Mouse (Mus musculus): ENCODE data around the gene Trim62. TPM values are rescaled to one million over a fixed set of nuclear protein-coding genes. Genes with fewer than 3 reads are reported as not detected.

Trim62 gene
- total and polyA plus RNA-seq, 2 experiments, result 0.28 to 1.0 TPM

GRCm38 (mm10) chr4:128845367-128845973 lies 37.9 kb upstream of the Trim62 start:
- Histone ChIP-seq H3K27ac (replicated peaks; ENCODE audit: insufficient read depth, low read depth, low read length) (no peak overlapping the region), H3K27me3 (ENCODE audit: control insufficient read depth, insufficient read depth, low read length) (no peaks in the 10 kb centered on the region), H3K36me3 (ENCODE audit: control insufficient read depth, insufficient read depth, low read length) (no peaks in the 10 kb centered on the region), H3K9ac (ENCODE audit: low read depth, low read length) (no peak overlapping the region), H3K4me3 (ENCODE audit: insufficient read depth, low read depth, low read length) (no peak overlapping the region), H3K79me2 (ENCODE audit: control insufficient read depth, insufficient read depth, low read length) (no peaks in the 10 kb centered on the region), H3K4me1 (ENCODE audit: control insufficient read depth, insufficient read depth, low read length) (peaks cover 3% of the 10 kb centered on the region; the same call in 1 of the 2 replicates)
- DNase-seq (ENCODE audit: extremely low read depth, low read depth, low spot score), result no peak
- WGBS, result 70% methylated on average over 12 of the region's 12 CpGs
- TF ChIP-seq POLR2A (IDR thresholded peaks at IDR 0.05; ENCODE audit: extremely low read depth, insufficient read depth, low read length) (no peak), CTCF (IDR thresholded peaks at IDR 0.05; ENCODE audit: low read depth, low read length) (no peak)

- H3K4me1 ChIP-seq (ENCODE audit: control insufficient read depth, insufficient read depth, low read length), result no peaks in the 10 kb centered on the region
- H3K36me3 ChIP-seq (ENCODE audit: control insufficient read depth, insufficient read depth, low read length), result no peaks in the 10 kb centered on the region
- no peak overlapping the region for H3K4me3 ChIP-seq (ENCODE audit: insufficient read depth, low read depth, low read length)
- no peak overlapping the region for H3K9ac ChIP-seq (ENCODE audit: low read depth, low read length)
- no peaks in the 10 kb centered on the region for H3K79me2 ChIP-seq (ENCODE audit: control insufficient read depth, insufficient read depth, low read length)
- no peaks in the 10 kb centered on the region for H3K27me3 ChIP-seq (ENCODE audit: control insufficient read depth, insufficient read depth, low read length)
- 92% methylated on average over 3 of the region's 3 CpGs for WGBS
- H3K27ac ChIP-seq (replicated peaks; ENCODE audit: insufficient read depth, low read depth, low read length), result no peak overlapping the region
- no peak for DNase-seq (ENCODE audit: extremely low read depth, low read depth, low spot score)
- no peak for TF ChIP-seq CTCF (IDR thresholded peaks at IDR 0.05; ENCODE audit: low read depth, low read length)
- no peak for TF ChIP-seq POLR2A (IDR thresholded peaks at IDR 0.05; ENCODE audit: extremely low read depth, insufficient read depth, low read length)
Observed at GRCm38 (mm10) chr4:128848961-128849360, 34.4 kb upstream of the Trim62 start.

GRCm38 (mm10) chr4:128849686-128850085 lies 33.7 kb upstream of the Trim62 start:
- no peaks in the 10 kb centered on the region for H3K79me2 ChIP-seq (ENCODE audit: control insufficient read depth, insufficient read depth, low read length)
- no peaks in the 10 kb centered on the region for H3K4me1 ChIP-seq (ENCODE audit: control insufficient read depth, insufficient read depth, low read length)
- no peak for DNase-seq (ENCODE audit: extremely low read depth, low read depth, low spot score)
- TF ChIP-seq POLR2A (IDR thresholded peaks at IDR 0.05; ENCODE audit: extremely low read depth, insufficient read depth, low read length), result no peak
- no peak for TF ChIP-seq CTCF (IDR thresholded peaks at IDR 0.05; ENCODE audit: low read depth, low read length)
- no peak overlapping the region for H3K9ac ChIP-seq (ENCODE audit: low read depth, low read length)
- WGBS, result 85% methylated on average over 7 of the region's 7 CpGs
- H3K27me3 ChIP-seq (ENCODE audit: control insufficient read depth, insufficient read depth, low read length), result no peaks in the 10 kb centered on the region
- H3K4me3 ChIP-seq (ENCODE audit: insufficient read depth, low read depth, low read length), result no peak overlapping the region
- no peaks in the 10 kb centered on the region for H3K36me3 ChIP-seq (ENCODE audit: control insufficient read depth, insufficient read depth, low read length)
- no peak overlapping the region for H3K27ac ChIP-seq (replicated peaks; ENCODE audit: insufficient read depth, low read depth, low read length)

- no peak overlapping the region for H3K27ac ChIP-seq (replicated peaks; ENCODE audit: insufficient read depth, low read depth, low read length)
- no peak overlapping the region for H3K4me3 ChIP-seq (ENCODE audit: insufficient read depth, low read depth, low read length)
- H3K9ac ChIP-seq (ENCODE audit: low read depth, low read length), result no peak overlapping the region
- 81% methylated on average over 12 of the region's 12 CpGs for WGBS
- H3K27me3 ChIP-seq (ENCODE audit: control insufficient read depth, insufficient read depth, low read length), result no peaks in the 10 kb centered on the region
- no peaks in the 10 kb centered on the region for H3K36me3 ChIP-seq (ENCODE audit: control insufficient read depth, insufficient read depth, low read length)
- no peaks in the 10 kb centered on the region for H3K79me2 ChIP-seq (ENCODE audit: control insufficient read depth, insufficient read depth, low read length)
- no peak for DNase-seq (ENCODE audit: extremely low read depth, low read depth, low spot score)
- no peak for TF ChIP-seq POLR2A (IDR thresholded peaks at IDR 0.05; ENCODE audit: extremely low read depth, insufficient read depth, low read length)
- no peaks in the 10 kb centered on the region for H3K4me1 ChIP-seq (ENCODE audit: control insufficient read depth, insufficient read depth, low read length)
Observed at GRCm38 (mm10) chr4:128852266-128852887, 31.0 kb upstream of the Trim62 start.

GRCm38 (mm10) chr4:128853117-128853516 lies 30.3 kb upstream of the Trim62 start:
- Histone ChIP-seq H3K4me3 (ENCODE audit: insufficient read depth, low read depth, low read length) (no peak overlapping the region), H3K9ac (ENCODE audit: low read depth, low read length) (no peak overlapping the region), H3K4me1 (ENCODE audit: control insufficient read depth, insufficient read depth, low read length) (no peaks in the 10 kb centered on the region), H3K79me2 (ENCODE audit: control insufficient read depth, insufficient read depth, low read length) (no peaks in the 10 kb centered on the region), H3K27me3 (ENCODE audit: control insufficient read depth, insufficient read depth, low read length) (no peaks in the 10 kb centered on the region), H3K27ac (replicated peaks; ENCODE audit: insufficient read depth, low read depth, low read length) (no peak overlapping the region), H3K36me3 (ENCODE audit: control insufficient read depth, insufficient read depth, low read length) (no peaks in the 10 kb centered on the region)
- WGBS, result 88% methylated on average over 11 of the region's 11 CpGs
- DNase-seq (ENCODE audit: extremely low read depth, low read depth, low spot score), result no peak
- no peak for TF ChIP-seq CTCF (IDR thresholded peaks at IDR 0.05; ENCODE audit: low read depth, low read length)
- TF ChIP-seq POLR2A (IDR thresholded peaks at IDR 0.05; ENCODE audit: extremely low read depth, insufficient read depth, low read length), result no peak

GRCm38 (mm10) chr4:128855613-128856040 lies 27.8 kb upstream of the Trim62 start:
- peak; percentile 15 for DNase-seq (ENCODE audit: extremely low read depth, low read depth, low spot score)
- no peak overlapping the region for H3K4me3 ChIP-seq (ENCODE audit: insufficient read depth, low read depth, low read length)
- H3K79me2 ChIP-seq (ENCODE audit: control insufficient read depth, insufficient read depth, low read length), result no peaks in the 10 kb centered on the region
- H3K27me3 ChIP-seq (ENCODE audit: control insufficient read depth, insufficient read depth, low read length), result no peaks in the 10 kb centered on the region
- H3K27ac ChIP-seq (replicated peaks; ENCODE audit: insufficient read depth, low read depth, low read length), result no peak overlapping the region
- H3K4me1 ChIP-seq (ENCODE audit: control insufficient read depth, insufficient read depth, low read length), result no peaks in the 10 kb centered on the region
- no peaks in the 10 kb centered on the region for H3K36me3 ChIP-seq (ENCODE audit: control insufficient read depth, insufficient read depth, low read length)
- TF ChIP-seq POLR2A (IDR thresholded peaks at IDR 0.05; ENCODE audit: extremely low read depth, insufficient read depth, low read length) (no peak), CTCF (IDR thresholded peaks at IDR 0.05; ENCODE audit: low read depth, low read length) (no peak)
- H3K9ac ChIP-seq (ENCODE audit: low read depth, low read length), result no peak overlapping the region
- whole genome bisulfite sequencing, result 48% methylated on average over 4 of the region's 4 CpGs

Data from liver, adult 2 months (tissue).